Mouse (Mus musculus) inflammation-experienced regulatory T-cells, adult 6 months (primary cell): ENCODE data around the gene Prmt3. TPM values are rescaled to one million over a fixed set of nuclear protein-coding genes. Genes with fewer than 3 reads are reported as not detected.
A peak's percentile ranks its signal among the peaks of the same experiment; 100 is the strongest.

ENCODE experiments used
- ATAC-seq: one replicate; pipeline ENCODE4 v1.8.0; 2017
- polyA plus RNA-seq, 3 experiments: library from polyadenylated mRNA; unstranded; fragments of 100-300 nt; shearing (Covaris generic); gene quantifications; one replicate each; pipeline ENCODE4 v1.2.1; 2017

Gene Prmt3
- polyA plus RNA-seq, 3 experiments from 2014 or later = 7.8 to 13.2 (median 12.8) TPM

DNA sequence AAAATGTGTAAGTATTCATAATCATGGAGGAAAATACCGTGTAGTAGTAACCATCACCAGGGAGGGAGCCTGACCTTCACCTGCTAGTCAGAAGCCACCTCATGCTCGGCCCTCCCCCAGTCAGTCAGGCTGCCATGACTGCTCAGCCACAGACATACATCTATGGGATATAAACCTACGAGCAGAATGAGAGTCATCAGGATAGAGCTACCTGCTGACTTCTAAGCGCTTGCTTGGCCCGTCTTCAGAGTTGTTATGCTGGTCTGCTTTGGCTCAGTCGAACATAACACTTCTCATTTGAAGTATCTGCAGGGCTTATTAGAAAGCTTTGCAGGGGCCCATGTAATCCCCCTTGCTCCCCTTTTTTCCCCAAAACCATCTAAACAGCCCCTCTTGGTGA, 25.4 kb downstream of the Prmt3 start:
- no peak for ATAC-seq

DNA sequence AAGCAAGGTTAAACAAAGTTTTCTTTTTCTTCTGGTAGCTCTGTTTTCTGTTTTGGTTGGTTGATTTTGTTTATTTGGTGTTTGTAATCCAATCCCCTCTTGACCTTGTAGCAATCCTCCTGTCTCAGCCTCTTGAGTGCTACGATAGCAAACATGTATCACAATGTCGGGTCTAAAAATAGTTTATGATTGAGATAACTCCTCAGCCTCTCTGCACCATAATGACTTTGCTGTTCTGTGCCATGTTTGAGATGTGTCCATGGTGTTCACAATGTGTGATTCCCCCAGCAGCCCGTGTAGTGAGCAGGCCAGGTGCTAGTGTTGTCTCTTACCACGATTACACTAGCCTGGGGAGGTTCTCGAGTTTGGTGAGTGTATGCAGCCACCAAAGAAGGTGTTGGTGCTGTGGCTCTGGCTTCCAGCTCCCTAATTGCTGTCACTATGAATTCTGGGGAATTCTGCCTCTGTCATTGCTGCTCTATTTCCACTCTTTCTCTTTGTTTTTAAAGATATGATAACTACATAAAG, 26.6 kb downstream of the Prmt3 start:
- ATAC-seq = no peak

DNA sequence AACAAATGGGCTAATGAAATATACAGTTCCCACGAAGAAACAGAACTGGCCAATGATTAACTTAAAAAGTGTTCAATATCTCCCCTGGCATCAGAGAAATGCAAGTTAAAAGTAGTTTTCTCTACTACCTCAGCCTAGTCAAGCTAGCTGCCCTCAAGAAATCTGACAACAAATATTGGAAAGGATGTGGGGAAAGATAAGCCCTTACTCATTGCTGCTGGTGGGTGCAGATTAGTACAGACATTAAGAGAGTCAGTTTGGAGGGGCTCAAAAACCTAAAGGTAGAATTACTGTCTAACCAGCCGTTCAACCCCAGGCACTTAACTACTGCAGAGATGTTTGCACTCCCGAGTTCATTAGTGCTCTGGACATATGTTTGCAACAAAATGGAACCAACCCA, 27.5 kb downstream of the Prmt3 start:
- ATAC-seq = no peak

DNA sequence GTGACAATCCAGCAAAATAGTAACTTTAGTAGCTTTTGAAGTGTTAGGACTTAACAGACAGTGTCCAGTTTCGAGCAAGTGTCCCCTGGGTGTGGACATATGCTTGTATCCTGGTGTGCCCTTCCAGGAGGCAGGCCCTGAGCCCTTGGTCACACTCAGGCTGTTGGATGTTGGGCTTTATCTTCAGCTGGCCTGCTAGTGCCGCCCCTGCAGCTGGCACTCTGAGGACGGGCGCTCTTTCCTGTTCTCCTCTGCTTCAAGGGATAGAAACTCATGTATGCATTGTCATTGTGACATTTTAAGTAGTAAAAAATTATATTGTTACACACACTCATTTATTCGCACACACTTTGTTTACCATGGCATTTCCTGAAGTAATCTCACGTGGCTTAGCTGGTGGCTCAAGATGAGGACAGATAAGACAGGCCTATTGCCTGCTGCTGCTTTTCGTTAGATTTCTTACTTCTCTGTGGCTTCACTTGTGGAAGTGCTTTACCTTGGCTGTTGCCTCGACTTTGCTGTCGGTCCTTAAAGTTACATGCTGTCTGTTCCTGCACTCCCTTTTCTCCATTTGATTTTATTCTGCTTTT, 29.0 kb downstream of the Prmt3 start:
- ATAC-seq = no peak

DNA sequence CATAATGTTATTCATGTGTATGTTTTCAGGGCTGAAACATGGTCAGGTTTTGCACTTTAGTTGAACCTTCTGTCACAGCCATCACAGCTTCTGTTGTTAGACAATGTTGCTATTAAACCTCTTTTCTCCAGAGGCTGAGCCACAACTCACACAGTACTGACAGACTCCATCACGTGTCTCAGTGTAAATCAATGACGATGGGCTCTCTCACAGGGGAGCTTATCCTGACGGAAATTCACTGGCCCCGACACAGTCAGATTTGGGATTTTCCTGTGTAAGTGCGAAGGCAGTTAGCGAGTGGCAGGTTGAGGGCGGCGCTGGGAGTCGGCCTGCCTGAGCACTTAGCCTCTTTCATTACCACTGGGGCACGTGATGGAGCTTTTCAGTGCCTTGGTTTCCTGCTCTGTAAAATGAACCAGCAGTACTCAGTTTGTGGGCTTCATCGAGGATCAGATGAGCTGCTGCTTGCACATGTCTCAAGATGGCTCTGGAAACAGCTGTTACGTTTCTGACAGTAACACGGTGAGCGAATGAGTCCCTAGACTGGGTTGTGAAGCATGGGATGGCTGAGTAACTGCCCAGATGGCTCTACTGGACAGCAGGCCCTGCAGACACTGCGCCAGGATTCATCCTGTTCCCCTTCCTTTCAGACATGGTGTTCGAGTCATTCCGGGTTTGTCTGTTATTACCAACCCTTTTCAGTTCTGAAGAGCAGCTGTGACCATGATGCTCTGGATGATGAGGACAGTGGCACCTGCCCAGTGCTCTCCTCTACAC, 29.9 kb downstream of the Prmt3 start:
- no peak for ATAC-seq

DNA sequence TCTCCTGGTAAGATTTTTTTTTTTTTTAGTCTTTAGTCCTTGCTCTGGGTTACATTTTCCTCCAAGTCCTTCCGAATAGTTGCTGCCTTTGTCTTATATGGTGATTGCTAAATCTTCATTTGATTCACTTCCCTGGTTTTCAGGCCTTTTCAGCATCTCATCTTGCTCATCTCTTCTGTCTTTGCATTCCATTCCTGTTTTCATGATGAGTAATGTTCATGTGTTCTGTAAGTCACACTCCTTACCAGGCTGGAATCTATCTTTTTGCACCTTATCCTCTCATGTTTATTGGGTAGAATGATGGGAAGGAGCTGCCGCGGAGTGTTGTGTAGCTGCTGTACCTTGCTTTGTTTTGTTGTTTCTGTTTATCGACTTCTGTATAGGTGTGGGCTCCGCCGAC, 31.0 kb downstream of the Prmt3 start:
- no peak for ATAC-seq

DNA sequence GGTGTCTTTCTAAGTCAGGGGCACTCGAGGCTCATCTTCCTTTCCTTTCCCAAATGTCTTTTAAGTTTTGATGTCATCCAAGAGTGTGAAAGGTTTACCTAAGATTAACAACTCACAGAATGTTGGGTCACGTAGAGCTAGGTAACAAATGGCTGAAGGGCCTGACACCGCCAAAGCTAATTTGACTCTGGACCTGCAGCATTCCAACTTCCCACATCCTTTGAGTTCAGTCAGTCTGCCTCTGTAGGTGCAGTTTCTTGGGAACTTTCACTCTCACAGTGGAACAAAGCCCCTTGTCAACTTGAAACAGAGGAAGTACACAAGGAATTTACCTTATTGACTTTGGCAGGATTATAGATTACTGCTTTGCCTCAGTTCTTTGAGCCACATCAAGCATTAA, 31.4 kb downstream of the Prmt3 start:
- ATAC-seq = no peak

DNA sequence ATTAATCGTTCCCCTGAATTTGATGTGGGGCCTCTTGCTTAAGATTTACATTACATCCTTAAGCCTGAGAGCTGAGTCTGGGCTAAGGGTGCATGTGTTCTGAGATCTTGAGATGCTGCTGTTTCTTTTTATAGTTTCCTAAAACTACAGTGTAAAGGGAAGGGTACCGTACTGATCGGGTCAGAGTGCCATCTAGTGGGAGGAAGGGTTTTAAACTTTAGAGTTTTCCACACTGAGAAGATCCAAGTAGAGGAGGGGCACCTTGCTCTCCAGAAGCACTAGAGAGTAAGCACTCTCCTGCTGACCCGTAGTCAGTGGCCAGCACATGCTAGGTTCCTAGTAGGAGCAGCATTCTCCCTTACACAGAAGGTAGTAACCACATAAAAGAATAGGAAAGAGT, 33.2 kb downstream of the Prmt3 start:
- ATAC-seq = peak; percentile 35

DNA sequence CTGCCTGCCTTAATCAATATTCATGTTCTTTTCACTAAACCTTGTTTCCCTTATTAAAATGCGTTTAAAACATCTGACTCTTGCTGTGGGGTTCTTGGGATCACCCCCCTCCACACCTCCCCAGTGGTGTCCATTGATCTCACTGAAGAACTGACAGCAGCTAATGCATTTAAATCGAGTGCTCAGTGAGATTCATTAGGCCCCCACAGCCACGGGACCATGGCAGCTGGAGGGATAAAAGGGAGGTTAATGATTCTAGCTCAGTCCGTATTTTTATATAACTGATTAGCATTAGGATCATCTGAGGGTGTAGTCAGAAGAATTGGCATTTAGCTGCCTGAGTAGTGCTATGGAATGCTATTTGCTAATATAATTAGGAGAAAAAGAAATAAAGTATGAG, 41.2 kb downstream of the Prmt3 start:
- ATAC-seq = no peak

DNA sequence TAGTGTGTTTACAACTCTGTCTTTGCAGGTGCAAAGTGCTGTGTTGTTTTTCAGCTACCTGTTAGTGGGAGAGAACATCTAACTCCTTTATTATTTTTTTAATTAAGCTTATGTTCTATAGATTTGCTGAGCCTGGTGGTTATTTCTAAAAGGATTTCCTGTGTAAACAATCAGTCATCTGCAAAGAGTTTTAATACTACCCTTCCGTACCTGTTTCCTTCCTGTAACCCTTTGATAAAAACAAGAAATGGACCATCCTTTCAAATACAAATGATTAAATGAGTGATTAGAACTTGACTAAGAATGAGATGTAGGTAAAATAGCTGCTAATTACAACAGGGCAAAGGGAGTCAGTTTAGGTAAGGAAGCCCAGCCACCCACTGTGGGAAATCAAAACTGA, 43.2 kb downstream of the Prmt3 start:
- peak; percentile 68 for ATAC-seq

DNA sequence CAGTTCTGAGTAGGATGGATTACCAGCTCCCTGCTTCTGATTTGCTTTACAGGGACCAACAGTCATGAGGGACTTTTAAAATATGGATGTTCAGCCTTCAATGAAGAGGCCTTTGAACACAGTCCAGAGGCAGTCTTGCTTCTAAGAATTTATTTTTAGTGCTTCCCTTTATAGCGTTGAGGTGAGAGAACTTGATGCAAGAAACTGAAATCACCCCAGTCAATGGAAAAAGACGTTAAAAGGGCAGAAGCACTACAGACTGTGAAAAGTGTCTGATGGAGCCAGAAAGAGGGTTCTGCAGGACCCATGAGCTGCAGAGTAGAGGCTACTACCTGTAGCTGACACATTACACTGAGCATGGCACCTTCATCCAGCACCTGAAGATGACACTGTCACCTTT, 43.9 kb downstream of the Prmt3 start:
- no peak for ATAC-seq

DNA sequence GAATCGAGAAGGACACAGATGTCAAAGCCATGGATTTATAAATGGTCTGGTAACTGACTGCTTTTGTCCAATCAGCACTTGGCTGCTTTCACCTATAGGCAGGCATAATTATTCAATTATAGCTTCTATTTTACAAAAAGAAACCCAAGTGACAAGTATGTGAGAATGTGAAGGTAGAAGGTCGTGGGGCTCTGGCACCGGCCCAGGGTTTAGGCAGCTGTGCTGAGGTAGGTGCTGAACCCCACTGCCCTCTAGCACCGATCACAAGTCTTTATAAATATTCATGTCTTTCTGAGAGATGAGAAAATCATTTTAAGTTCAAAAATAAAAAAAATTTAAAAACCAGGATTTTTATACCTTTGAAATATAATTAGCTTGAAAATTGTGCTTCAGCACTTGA, 45.4 kb downstream of the Prmt3 start:
- ATAC-seq = no peak

DNA sequence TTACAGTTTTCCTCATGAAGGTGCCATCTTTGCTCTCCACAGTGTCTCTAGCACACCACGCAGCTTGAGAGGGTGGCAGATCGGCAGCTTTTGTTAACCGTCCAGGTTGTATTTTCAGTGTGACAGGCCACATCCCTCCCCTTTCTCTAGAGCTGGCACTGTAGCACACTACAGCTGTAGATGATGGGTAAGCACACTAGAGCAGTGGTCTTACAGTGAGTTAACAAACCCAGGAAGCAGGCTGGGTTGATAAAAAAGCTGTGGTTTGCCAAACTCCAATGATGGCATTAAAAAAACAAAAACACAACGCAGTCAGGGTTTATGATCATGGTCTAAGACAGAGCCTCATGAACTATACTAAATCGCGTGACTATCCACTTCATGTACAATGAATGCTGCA, 45.9 kb downstream of the Prmt3 start:
- no peak for ATAC-seq

DNA sequence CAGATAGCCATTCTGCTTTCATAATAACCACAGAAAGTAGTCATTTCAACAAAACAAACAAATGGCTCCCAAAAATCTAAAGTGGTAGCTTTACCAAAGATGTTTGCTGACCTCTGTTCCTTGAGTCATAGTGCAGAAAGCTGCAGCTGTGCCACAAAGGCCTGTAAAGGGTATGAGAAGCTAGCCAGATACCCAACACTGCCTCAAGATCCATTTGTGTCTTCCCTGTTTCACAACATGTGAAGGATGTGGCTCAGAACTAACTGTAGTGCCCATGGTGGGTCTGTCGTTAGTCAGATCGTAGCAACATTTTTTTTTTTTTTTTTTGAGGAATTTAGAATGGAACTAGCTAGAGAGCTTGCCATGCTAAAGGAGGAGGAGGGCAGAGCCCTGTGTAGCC, 46.4 kb downstream of the Prmt3 start:
- no peak for ATAC-seq

DNA sequence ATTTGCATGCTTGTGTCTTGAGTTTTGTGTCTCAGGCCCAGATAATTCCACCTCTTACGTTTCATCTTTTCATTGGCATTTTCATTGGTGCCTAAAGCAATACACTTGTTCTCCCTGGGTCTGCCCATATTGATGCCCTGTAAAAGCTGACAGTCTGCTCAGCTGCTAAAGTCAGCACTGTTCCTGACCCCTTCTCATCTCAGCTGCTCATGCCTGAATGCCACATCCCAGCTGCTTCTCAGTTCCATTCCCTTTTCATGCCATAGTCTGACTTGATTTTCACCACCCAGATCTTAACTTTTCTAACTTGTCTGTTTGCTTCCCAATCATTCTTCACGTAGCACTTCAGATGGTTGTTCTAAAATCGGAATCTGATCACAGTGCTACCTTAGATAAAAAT, 47.3 kb downstream of the Prmt3 start:
- ATAC-seq = no peak

DNA sequence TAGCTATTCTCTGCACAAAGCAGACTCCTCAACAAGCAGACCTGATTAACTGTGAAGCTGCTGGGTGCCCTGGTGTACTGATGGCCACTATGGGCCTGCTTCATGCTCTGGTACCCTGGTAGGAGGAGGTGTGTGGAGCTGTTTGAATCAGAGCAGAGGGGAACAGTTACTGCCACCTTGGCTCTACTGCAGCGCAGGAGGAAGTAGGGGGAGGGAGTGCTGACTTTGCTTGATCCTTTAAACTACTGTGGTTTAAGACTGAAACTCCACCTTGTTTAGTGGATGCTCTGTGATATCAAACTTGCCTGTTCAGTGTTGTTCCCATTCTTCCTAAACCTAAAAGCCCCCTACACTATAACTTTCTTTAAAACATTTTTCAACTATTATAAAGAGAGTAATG, 49.8 kb downstream of the Prmt3 start:
- ATAC-seq = peak; percentile 58

DNA sequence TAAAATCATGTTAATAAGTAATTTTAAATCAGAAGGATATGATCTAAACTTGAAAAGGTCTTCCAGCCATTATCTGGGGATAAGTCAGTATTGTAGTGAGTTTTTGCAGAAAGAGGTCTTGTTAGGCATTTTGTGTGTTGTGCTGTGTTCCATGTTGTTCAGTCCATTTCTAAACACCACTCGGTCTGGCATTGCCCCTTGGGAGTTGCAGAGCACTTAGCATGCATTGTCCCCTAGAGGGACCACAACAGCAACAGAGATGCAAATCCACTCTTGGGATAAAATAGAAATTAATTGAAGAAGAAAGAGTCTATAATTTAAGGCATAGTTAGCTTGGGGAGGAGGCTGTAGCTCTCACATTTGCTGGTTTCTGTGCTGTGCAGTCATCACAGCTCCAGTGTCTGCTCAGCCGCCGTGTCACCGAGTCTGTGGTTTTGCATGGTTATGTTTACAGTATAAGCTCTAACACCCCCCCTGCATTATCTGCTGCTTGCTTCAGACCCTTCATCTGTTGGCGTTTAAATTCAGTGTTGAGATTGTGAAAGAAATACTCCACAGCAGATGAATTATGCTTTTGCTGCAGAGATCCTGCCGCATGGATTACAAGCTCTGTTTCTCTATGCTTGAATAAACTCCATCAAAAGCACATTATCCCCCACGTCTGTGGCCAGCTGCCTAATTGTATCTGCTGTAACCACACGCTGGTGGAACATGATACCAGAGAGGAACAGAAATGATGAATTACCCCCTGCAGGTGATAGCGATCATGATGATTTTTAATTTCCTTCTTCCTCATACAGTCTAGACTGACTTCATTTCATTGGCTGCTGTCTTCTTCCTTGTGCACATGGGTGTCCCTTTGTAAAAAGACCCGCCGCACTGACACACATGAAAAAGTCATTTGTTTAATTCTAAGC, 64.5 kb downstream of the Prmt3 start:
- peak; percentile 46 for ATAC-seq

DNA sequence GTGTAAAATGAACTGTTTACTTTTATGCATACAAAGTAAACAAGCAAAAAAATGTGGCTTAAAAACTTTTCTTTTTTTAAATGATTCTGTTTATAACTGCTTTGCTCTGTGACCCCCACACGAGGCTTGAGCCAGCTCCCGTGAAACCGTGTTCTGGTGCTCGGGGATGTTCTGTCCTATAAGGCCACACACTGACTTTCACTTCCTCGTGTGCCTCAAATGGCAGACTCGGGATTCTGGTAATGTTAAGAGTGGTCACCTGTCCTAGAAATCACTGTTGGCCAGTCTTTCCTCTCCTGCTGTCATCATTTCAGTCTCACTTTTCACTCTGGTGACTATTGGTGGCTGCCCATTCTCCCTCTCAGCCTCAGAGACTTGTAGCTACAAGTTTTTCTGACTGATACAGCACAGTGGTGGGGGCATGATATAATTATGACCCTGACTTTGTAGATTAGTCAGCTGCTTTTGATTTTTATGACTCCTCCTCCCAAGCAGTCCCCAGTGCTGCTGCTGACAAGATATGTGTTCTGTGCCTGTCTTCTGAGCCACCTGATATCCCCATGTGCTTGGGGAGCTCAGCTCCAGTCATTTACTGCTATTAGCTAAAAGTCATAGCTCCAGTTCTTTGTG, 65.3 kb downstream of the Prmt3 start:
- no peak for ATAC-seq

DNA sequence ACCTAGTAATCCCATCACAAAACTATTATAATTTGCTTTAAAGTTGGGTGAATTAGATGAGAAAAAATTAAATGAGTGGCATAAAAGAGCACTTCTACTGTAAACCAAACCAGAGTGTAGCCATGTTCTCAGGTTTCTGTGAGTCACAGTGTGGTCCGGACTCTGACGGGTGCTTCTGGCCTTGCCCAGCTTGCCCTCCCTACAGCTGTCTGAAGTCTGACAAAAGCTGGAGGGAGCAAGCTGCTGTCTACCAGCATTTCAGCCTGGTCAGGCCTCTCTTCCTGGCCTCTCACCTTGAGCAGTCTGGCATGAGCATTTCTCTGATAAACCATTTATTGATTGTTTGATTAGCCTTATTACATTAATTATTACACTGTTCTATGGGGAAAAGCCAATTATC, 69.8 kb downstream of the Prmt3 start:
- no peak for ATAC-seq

DNA sequence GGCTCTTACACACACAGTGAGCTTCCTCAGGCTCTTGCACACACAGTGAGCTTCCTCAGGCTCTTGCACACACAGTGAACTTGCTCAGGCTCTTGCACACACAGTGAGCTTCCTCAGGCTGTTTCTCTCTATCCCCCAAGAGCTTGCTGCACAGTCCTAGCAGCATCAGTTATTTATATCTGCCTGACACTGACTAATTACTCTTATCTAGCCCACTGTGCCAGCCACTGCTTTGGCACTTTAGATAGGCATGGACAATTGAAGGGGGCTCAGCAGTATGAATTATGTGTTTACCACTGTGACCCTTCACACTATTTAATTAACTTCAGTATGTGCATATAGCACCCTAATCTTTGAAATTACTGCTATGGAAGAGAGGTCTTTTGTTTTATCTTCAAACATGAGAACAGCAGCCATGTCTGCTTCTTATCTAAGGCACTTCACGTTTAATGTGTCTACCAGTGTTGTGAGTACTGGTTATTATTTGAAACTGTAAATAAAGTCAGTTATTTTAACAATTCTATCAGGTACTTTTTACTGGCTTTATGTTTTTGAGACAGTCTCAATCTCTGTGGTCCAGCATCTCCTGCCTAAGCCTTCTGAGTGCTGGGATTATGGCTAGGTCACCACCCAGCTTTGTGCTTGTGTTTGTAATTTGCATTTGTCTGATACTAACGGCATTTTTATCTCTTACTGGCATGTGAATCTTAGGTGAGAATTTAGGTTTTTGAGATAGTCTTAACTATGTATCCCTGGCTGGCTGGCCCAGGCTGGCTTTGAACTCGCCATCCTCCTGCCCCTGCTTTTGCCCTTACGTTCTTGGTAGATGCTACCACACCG, 75.4 kb downstream of the Prmt3 start:
- ATAC-seq = no peak

DNA sequence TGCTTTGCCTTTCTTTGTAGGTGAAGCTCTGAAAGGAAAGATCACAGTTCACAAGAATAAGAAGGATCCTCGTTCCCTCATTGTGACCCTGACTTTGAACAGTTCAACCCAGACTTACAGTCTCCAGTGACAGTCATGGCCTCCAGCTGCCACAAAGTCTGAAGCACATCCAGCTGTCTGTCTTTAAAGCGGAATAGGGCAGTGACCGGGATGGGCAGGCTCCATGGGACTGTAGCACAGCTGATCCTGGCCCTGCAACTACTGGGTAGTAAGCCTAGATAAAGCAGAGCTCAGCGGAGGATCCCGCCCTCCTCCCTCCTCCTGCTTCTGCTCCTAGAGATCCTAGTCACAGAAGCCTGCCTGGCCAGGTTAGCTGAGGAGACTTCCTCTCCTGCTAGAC, 79.2 kb downstream of the Prmt3 start:
- no peak for ATAC-seq

DNA sequence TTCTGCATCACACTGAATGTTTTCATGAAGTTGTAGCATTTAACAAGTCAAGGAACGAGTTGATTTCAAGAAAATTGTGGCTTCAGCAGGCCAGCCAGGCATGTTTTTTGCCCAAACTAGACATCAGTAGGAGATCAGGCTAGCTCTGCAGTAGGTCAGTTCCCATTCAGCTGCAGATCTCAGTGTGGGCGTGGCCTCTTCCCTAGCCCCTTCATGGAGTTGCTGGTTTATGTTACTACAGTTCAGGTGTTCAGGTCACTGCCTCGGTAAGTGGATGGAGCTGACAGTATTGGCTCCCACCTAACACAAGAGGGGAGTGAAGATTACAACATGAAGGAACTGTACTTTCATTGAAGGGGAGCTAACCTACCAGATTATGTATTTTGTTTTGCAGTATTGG, 80.1 kb downstream of the Prmt3 start:
- ATAC-seq = no peak
